Mouse (Mus musculus) heart, adult 2 months (tissue): Measurements from ENCODE around the gene Trio.

ENCODE experiments used
- CTCF ChIP-seq: fragments of 200-600 bp; IDR thresholded peaks from 2 replicates; pipeline ENCODE4 v1.8.1; 2022; ENCODE audit warnings: antibody characterized with exemption, mild to moderate bottlenecking, moderate library complexity
- EP300 ChIP-seq: fragments of 200-500 bp; IDR thresholded peaks from 2 replicates; pipeline ENCODE4 v1.6.1; 2011; ENCODE audit warnings: low read depth, low read length, control low read depth; ENCODE audit not compliant: insufficient read depth
- POLR2A ChIP-seq: fragments of 200-500 bp; IDR thresholded peaks from 2 replicates; pipeline ENCODE4 v1.6.1; 2011; ENCODE audit warnings: mild to moderate bottlenecking, low read depth, low read length, control low read depth; ENCODE audit not compliant: insufficient read depth

- TF ChIP-seq CTCF (no peak), POLR2A (no peak), EP300 (no peak)
Measured at GRCm38 (mm10) chr15:27976950-27977349, 48.7 kb downstream of the Trio start.
